Mouse (Mus musculus) lung, embryonic 15.5 days (tissue): ENCODE measurements around the gene Slc35f2. TPM values are rescaled to one million over a fixed set of nuclear protein-coding genes. Genes with fewer than 3 reads are reported as not detected.

Experiments
- ATAC-seq: fragments of 200-750 bp; cut with Nextera tagmentation; 2 replicates; pipeline ENCODE4 v1.8.0; 2017; ENCODE audit warnings: moderate number of reproducible peaks, borderline replicate concordance; ENCODE audit not compliant: low FRiP score, low TSS enrichment; ENCODE audit errors: extremely low read depth
- H3K27ac ChIP-seq: fragments of 300-500 bp; sonication (generic); 2 replicates; pipeline ENCODE4 v1.5.1; 2015; ENCODE audit warnings: moderate library complexity, mild to moderate bottlenecking, inconsistent platforms
- H3K27me3 ChIP-seq: fragments of 300-500 bp; sonication (generic); 2 replicates; pipeline ENCODE4 v1.6.1; 2015; ENCODE audit warnings: inconsistent platforms
- H3K36me3 ChIP-seq: fragments of 300-500 bp; sonication (generic); 2 replicates; pipeline ENCODE4 v1.6.1; 2015; ENCODE audit warnings: inconsistent platforms
- H3K4me1 ChIP-seq: fragments of 300-500 bp; sonication (generic); 2 replicates; pipeline ENCODE4 v1.6.1; 2015; ENCODE audit warnings: inconsistent platforms
- H3K4me2 ChIP-seq: fragments of 300-500 bp; sonication (generic); 2 replicates; pipeline ENCODE4 v1.6.1; 2015; ENCODE audit warnings: inconsistent platforms, mild to moderate bottlenecking, moderate library complexity
- H3K4me3 ChIP-seq: fragments of 300-500 bp; sonication (generic); 2 replicates; pipeline ENCODE4 v1.5.1; 2015; ENCODE audit warnings: mild to moderate bottlenecking, inconsistent platforms
- H3K9ac ChIP-seq: fragments of 300-500 bp; sonication (generic); 2 replicates; pipeline ENCODE4 v1.6.1; 2015; ENCODE audit warnings: inconsistent platforms
- H3K9me3 ChIP-seq: fragments of 300-500 bp; sonication (generic); 2 replicates; pipeline ENCODE4 v1.6.1; 2016; ENCODE audit warnings: inconsistent platforms
- whole genome bisulfite sequencing: fragments of 180-500 bp; shearing (Covaris S2); methylation state at CpG from one replicate; pipeline ENCODE4 v1.1.7; 2015; 5-methylcytosine and 5-hydroxymethylcytosine counted together
- polyA plus RNA-seq: library from polyadenylated mRNA; unstranded; fragments of >200 nt; fragmentation: Nextera tagmentation; extraction: Ambion mirVana; gene quantifications from 2 replicates; pipeline ENCODE4 v1.2.1, GENCODE M21; 2015

Gene Slc35f2
- polyA plus RNA-seq, 1 experiment from 2014 or later: 6.0 TPM

- H3K9me3 ChIP-seq: no peaks in the 10 kb centered on the region
- WGBS: 72% methylated on average over 16 of the region's 16 CpGs
- ATAC-seq: no peak
- H3K27me3 ChIP-seq: no peaks in the 10 kb centered on the region
- no peak overlapping the region for H3K4me2 ChIP-seq
- no peak overlapping the region for H3K27ac ChIP-seq
- H3K36me3 ChIP-seq: no peaks in the 10 kb centered on the region
- no peaks in the 10 kb centered on the region for H3K4me1 ChIP-seq
- no peak overlapping the region for H3K4me3 ChIP-seq
- no peak overlapping the region for H3K9ac ChIP-seq
Measured at GRCm38 (mm10) chr9:53786561-53787407, 15.4 kb downstream of the Slc35f2 start.

- no peaks in the 10 kb centered on the region for H3K36me3 ChIP-seq
- H3K27me3 ChIP-seq: no peaks in the 10 kb centered on the region
- no peaks in the 10 kb centered on the region for H3K9me3 ChIP-seq
- no peaks in the 10 kb centered on the region for H3K4me1 ChIP-seq
- H3K4me3 ChIP-seq: no peak overlapping the region
- H3K9ac ChIP-seq: no peak overlapping the region
- H3K27ac ChIP-seq: no peak overlapping the region
- H3K4me2 ChIP-seq: no peak overlapping the region
- no peak for ATAC-seq
- WGBS: 43% methylated on average over 1 of the region's 1 CpGs
Measured at GRCm38 (mm10) chr9:53793830-53794330, 22.5 kb downstream of the Slc35f2 start.

- Histone ChIP-seq H3K9me3 (no peaks in the 10 kb centered on the region), H3K9ac (no peak overlapping the region), H3K4me2 (0 out of 2 replicates have a peak overlapping the region, but pooled peaks have one; percentile 2), H3K4me3 (no peak overlapping the region), H3K36me3 (no peaks in the 10 kb centered on the region), H3K4me1 (no peaks in the 10 kb centered on the region), H3K27ac (peak overlapping the region; percentile 44), H3K27me3 (no peaks in the 10 kb centered on the region)
- WGBS: 18% methylated on average over 9 of the region's 9 CpGs
- no peak for ATAC-seq
Measured at GRCm38 (mm10) chr9:53794490-53794889, 23.2 kb downstream of the Slc35f2 start.

GRCm38 (mm10) chr9:53795351-53795750 lies 24.0 kb downstream of the Slc35f2 start:
- Histone ChIP-seq H3K4me1 (no peaks in the 10 kb centered on the region), H3K27me3 (no peaks in the 10 kb centered on the region), H3K36me3 (no peaks in the 10 kb centered on the region), H3K9ac (no peak overlapping the region), H3K27ac (peak overlapping the region; percentile 44; the same call in 1 of the 2 replicates), H3K4me3 (no peak overlapping the region), H3K9me3 (no peaks in the 10 kb centered on the region), H3K4me2 (no peak overlapping the region)
- ATAC-seq: no peak

GRCm38 (mm10) chr9:53796386-53796785 lies 25.0 kb downstream of the Slc35f2 start:
- ATAC-seq: no peak
- WGBS: 55% methylated on average over 3 of the region's 3 CpGs

GRCm38 (mm10) chr9:53797141-53797540 lies 25.8 kb downstream of the Slc35f2 start:
- 71% methylated on average over 2 of the region's 2 CpGs for WGBS
- H3K27ac ChIP-seq: no peak overlapping the region
- no peaks in the 10 kb centered on the region for H3K4me1 ChIP-seq
- no peak for ATAC-seq
- no peak overlapping the region for H3K9ac ChIP-seq
- H3K4me3 ChIP-seq: no peak overlapping the region
- no peak overlapping the region for H3K4me2 ChIP-seq
- no peaks in the 10 kb centered on the region for H3K9me3 ChIP-seq
- no peaks in the 10 kb centered on the region for H3K36me3 ChIP-seq
- H3K27me3 ChIP-seq: no peaks in the 10 kb centered on the region

More at GRCm38 (mm10) chr9:53796386-53796785, 25.0 kb downstream of the Slc35f2 start:
- Histone ChIP-seq H3K9me3 (no peaks in the 10 kb centered on the region), H3K27ac (no peak overlapping the region), H3K36me3 (no peaks in the 10 kb centered on the region), H3K4me1 (no peaks in the 10 kb centered on the region), H3K27me3 (no peaks in the 10 kb centered on the region), H3K4me3 (no peak overlapping the region), H3K4me2 (no peak overlapping the region), H3K9ac (no peak overlapping the region)

GRCm38 (mm10) chr9:53802921-53803320 lies 31.6 kb downstream of the Slc35f2 start:
- no peaks in the 10 kb centered on the region for H3K9me3 ChIP-seq
- no peak overlapping the region for H3K4me2 ChIP-seq
- WGBS: 96% methylated on average over 7 of the region's 7 CpGs
- H3K27me3 ChIP-seq: no peaks in the 10 kb centered on the region
- H3K27ac ChIP-seq: no peak overlapping the region
- no peak overlapping the region for H3K9ac ChIP-seq
- no peaks in the 10 kb centered on the region for H3K36me3 ChIP-seq
- H3K4me1 ChIP-seq: no peaks in the 10 kb centered on the region
- H3K4me3 ChIP-seq: no peak overlapping the region
- no peak for ATAC-seq

GRCm38 (mm10) chr9:53806496-53807086 lies 35.3 kb downstream of the Slc35f2 start:
- no peaks in the 10 kb centered on the region for H3K4me1 ChIP-seq
- no peak overlapping the region for H3K27ac ChIP-seq
- H3K9ac ChIP-seq: no peak overlapping the region
- WGBS: 12% methylated on average over 7 of the region's 7 CpGs
- H3K27me3 ChIP-seq: no peaks in the 10 kb centered on the region
- H3K4me3 ChIP-seq: no peak overlapping the region
- no peak for ATAC-seq
- H3K36me3 ChIP-seq: no peaks in the 10 kb centered on the region
- no peak overlapping the region for H3K4me2 ChIP-seq
- no peaks in the 10 kb centered on the region for H3K9me3 ChIP-seq

- 95% methylated on average over 6 of the region's 6 CpGs for WGBS
Measured at GRCm38 (mm10) chr9:53813418-53813817, 42.1 kb downstream of the Slc35f2 start.

GRCm38 (mm10) chr9:53818760-53819159 lies 47.4 kb downstream of the Slc35f2 start:
- Histone ChIP-seq H3K4me2 (no peak overlapping the region), H3K4me1 (no peaks in the 10 kb centered on the region), H3K27ac (no peak overlapping the region), H3K9me3 (no peaks in the 10 kb centered on the region), H3K4me3 (no peak overlapping the region), H3K9ac (no peak overlapping the region), H3K36me3 (no peaks in the 10 kb centered on the region), H3K27me3 (no peaks in the 10 kb centered on the region)
- WGBS: 28% methylated on average over 4 of the region's 4 CpGs
- ATAC-seq: no peak

More at GRCm38 (mm10) chr9:53813418-53813817, 42.1 kb downstream of the Slc35f2 start:
- Histone ChIP-seq H3K27ac (no peak overlapping the region), H3K4me3 (no peak overlapping the region), H3K27me3 (no peaks in the 10 kb centered on the region), H3K36me3 (no peaks in the 10 kb centered on the region), H3K4me2 (no peak overlapping the region), H3K4me1 (no peaks in the 10 kb centered on the region), H3K9ac (no peak overlapping the region), H3K9me3 (no peaks in the 10 kb centered on the region)
- ATAC-seq: no peak

- Histone ChIP-seq H3K9ac (no peak overlapping the region), H3K9me3 (no peaks in the 10 kb centered on the region), H3K4me3 (no peak overlapping the region), H3K4me1 (peaks cover 5% of the 10 kb centered on the region), H3K27me3 (no peaks in the 10 kb centered on the region; the same call in 1 of the 2 replicates), H3K27ac (no peak overlapping the region), H3K36me3 (no peaks in the 10 kb centered on the region), H3K4me2 (no peak overlapping the region)
- no peak for ATAC-seq
- WGBS: 6% methylated on average over 9 of the region's 9 CpGs
Measured at GRCm38 (mm10) chr9:53825318-53825717, 54.0 kb downstream of the Slc35f2 start.
